Mouse (Mus musculus) thymus, postnatal 25 days (tissue): ENCODE measurements at regions not wholly inside any gene's neighbourhood (a gene's known extent, or its start where the extent isn't known, plus 50 kb on each side); places are given as distances from the start of the nearest gene placed in this dataset.
A peak's percentile ranks its signal among the peaks of the same experiment; 100 is the strongest.

ENCODE experiments used
- DNase-seq: peaks from one replicate; pipeline ENCODE4 v3.0.0; 2022

- DNase-seq: no peak
These were observed 151.9 kb upstream of the Zmiz1 start for GRCm38 (mm10) chr14:25306961-25307654.

- DNase-seq: no peak
These were observed 150.9 kb upstream of the Zmiz1 start for GRCm38 (mm10) chr14:25308051-25308450.

GRCm38 (mm10) chr14:25310671-25311151, 148.3 kb upstream of the Zmiz1 start:
- DNase-seq: no peak

GRCm38 (mm10) chr14:25311475-25311874, 147.5 kb upstream of the Zmiz1 start:
- no peak for DNase-seq

GRCm38 (mm10) chr14:25312135-25312534, 146.8 kb upstream of the Zmiz1 start:
- DNase-seq: no peak

- DNase-seq: no peak
These were observed 146.1 kb upstream of the Zmiz1 start for GRCm38 (mm10) chr14:25312814-25313426.

GRCm38 (mm10) chr14:25313693-25314240, 145.2 kb upstream of the Zmiz1 start:
- DNase-seq: no peak

- DNase-seq: no peak
These were observed 142.5 kb upstream of the Zmiz1 start for GRCm38 (mm10) chr14:25316491-25316890.

GRCm38 (mm10) chr14:25317680-25318471, 141.1 kb upstream of the Zmiz1 start:
- peak; percentile 78 for DNase-seq

- DNase-seq: no peak
These were observed 140.1 kb upstream of the Zmiz1 start for GRCm38 (mm10) chr14:25318909-25319308.

GRCm38 (mm10) chr14:25320141-25320540, 138.8 kb upstream of the Zmiz1 start:
- DNase-seq: no peak

GRCm38 (mm10) chr14:25323542-25324484, 135.2 kb upstream of the Zmiz1 start:
- no peak for DNase-seq

GRCm38 (mm10) chr14:25325887-25326286, 133.1 kb upstream of the Zmiz1 start:
- DNase-seq: no peak

GRCm38 (mm10) chr14:25328230-25328629, 130.8 kb upstream of the Zmiz1 start:
- no peak for DNase-seq

- DNase-seq: no peak
These were observed 124.8 kb upstream of the Zmiz1 start for GRCm38 (mm10) chr14:25334186-25334585.

GRCm38 (mm10) chr14:25336875-25337274, 122.1 kb upstream of the Zmiz1 start:
- DNase-seq: no peak

GRCm38 (mm10) chr14:25338404-25339051, 120.5 kb upstream of the Zmiz1 start:
- no peak for DNase-seq

- DNase-seq: no peak
These were observed 118.1 kb upstream of the Zmiz1 start for GRCm38 (mm10) chr14:25340845-25341244.

GRCm38 (mm10) chr14:25341848-25342427, 117.0 kb upstream of the Zmiz1 start:
- no peak for DNase-seq

- DNase-seq: no peak
These were observed 116.0 kb upstream of the Zmiz1 start for GRCm38 (mm10) chr14:25342865-25343565.

GRCm38 (mm10) chr14:25345995-25346394, 113.0 kb upstream of the Zmiz1 start:
- DNase-seq: no peak
